Mouse (Mus musculus): ENCODE data around the gene Map2k1.

The Map2k1 gene

DNA sequence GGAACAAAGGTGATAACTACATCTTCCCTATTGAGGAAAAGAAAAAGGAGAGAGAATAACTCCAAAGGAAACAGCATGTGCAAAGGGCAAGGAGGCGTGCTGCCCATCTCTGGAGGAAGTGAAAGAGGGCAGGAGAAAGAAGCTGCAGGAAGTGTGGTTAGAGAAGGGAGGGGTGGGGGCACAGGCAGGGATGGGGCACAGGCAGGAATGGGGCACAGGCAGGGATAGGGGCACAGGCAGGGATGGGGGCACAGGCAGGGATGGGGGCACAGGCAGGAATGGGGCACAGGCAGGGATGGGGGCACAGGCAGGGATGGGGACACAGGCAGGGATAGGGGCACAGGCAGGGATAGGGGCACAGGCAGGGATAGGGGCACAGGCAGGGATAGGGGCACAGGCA, 4.1 kb downstream of the Map2k1 start:
- no peak for DNase-seq (ENCODE audit: low read depth, low spot score)

- no peak for DNase-seq (ENCODE audit: low read depth, low spot score)
Observed at GRCm38 (mm10) chr9:64242381-64242831, 11.0 kb downstream of the Map2k1 start.

- no peak for DNase-seq (ENCODE audit: low read depth, low spot score)
Observed at GRCm38 (mm10) chr9:64240681-64241080, 12.8 kb downstream of the Map2k1 start.

GRCm38 (mm10) chr9:64240116-64240515, 13.3 kb downstream of the Map2k1 start:
- DNase-seq (ENCODE audit: low read depth, low spot score) = no peak

DNA sequence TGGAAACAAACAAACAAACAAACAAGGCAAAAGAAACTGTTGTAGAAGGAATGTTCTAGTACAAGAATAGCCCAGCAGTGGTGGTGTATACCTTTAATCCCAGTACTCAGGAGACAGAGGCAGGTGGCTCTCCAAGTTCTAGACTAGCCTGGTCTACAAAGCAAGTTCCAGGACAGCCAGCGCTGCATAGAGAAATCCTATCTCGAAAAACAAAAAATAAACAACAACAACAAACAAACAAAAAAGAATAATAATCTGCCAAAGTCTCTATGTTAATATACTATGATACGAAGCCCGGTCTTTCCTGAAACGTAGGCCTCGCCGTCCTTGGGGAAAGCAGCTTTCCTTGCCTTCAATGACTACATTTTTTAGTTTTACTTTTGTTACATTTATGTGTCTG, 17.4 kb downstream of the Map2k1 start:
- no peak for DNase-seq (ENCODE audit: low read depth, low spot score)

DNA sequence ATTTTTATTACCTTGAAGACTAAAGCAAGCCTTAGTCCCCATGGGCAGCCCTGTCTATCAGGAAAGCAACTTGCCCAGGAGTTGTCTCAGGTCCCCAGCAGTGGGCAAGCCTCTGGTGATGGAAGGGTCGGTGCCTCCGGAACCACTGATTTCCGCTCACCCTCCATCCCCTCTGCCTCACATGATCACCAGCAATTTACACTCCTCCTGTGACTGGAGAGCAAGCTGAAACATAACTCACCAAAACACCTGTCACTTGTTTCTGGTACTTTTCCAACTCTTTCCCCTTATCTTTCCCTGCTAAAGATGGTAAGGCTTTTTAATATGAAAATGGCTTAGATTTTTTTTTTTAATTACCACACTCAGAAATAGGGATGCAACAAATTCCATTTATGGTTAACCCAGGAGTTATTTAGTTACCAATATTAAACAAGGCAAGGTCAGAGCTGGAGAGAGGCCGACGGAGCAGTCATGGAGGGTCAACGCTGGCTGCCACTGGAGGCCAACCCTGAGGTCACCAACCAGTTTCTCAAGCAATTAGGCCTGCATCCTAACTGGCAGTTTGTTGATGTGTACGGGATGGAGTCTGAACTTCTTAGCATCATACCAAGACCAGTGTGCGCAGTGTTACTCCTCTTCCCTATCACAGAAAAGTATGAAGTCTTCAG, 18.5 kb downstream of the Map2k1 start, which contains the start of gene Uchl4:
Uchl4 (plus strand) TSS at position 434 of the 668 bp plus-strand sequence.
- DNase-seq (ENCODE audit: low read depth, low spot score) = no peak

- DNase-seq (ENCODE audit: low read depth, low spot score) = no peak
Observed at GRCm38 (mm10) chr9:64233656-64234055, 19.8 kb downstream of the Map2k1 start.

GRCm38 (mm10) chr9:64232257-64232957, 21.0 kb downstream of the Map2k1 start:
- peak; percentile 84 for DNase-seq (ENCODE audit: low read depth, low spot score)

DNA sequence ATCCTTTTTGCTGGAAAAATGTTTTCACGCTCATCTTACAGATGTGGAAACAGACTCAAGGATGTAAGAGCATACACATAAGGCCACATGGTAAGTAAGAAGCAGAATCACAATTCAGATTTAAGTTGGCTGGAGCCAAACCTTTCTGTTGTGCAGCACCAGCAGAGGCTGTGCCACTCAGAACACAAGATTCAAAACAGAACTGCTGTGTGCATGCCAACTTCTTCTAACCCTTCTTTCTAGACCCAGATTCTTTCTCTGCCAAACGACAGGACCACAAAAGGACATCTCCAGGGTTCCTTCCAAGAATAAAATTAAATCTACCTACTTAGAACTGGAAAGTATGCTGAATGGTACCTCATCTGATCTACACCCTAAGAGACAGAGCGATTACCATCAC, 21.8 kb downstream of the Map2k1 start:
- DNase-seq (ENCODE audit: low read depth, low spot score) = peak; percentile 67

DNA sequence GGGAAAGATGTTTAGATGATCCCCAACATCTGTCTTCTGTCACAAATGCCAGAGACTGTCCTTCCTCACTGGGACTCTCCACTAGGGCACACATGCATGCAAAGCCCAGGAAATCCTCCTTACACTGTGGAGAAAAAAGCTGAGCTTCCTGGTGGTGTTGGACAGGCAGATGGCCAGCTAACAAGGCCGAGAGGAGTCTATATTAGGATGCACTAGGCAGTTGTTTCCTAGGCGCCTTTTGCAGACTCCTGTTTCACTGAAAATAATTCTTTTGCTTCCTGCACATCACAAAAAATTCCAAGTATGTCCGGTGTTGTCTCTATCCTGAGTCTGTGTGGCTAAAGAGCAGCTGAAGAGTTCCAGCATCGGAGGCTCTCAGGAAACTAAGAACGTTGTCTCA, 22.3 kb downstream of the Map2k1 start:
- peak; percentile 30 for DNase-seq (ENCODE audit: low read depth, low spot score)

DNA sequence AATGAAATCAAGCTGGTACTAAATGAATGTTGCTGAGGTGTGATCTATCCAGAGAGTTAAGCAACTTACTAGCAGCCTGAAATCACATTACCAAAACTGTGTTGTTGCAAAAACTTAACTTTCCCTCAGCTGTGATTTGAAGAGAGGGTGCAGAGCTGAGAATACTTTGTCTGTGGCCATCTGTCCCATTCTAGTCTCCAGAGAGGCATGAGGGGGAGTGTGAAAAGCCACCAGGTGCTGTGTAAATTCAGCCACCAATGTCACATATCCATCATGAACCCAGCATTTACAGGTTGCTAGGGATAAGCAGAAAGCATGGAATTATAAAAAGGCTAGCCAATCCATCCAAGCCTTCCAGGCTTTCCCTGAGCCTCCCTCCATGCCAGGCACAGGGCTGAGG, 24.5 kb downstream of the Map2k1 start:
- DNase-seq (ENCODE audit: low read depth, low spot score) = peak; percentile 80

- peak; percentile 30 for DNase-seq (ENCODE audit: low read depth, low spot score)
Observed at GRCm38 (mm10) chr9:64227736-64228135, 25.7 kb downstream of the Map2k1 start.

GRCm38 (mm10) chr9:64225805-64226204, 27.6 kb downstream of the Map2k1 start:
- no peak for DNase-seq (ENCODE audit: low read depth, low spot score)

GRCm38 (mm10) chr9:64222098-64222497, 31.3 kb downstream of the Map2k1 start:
- no peak for DNase-seq (ENCODE audit: low read depth, low spot score)

DNA sequence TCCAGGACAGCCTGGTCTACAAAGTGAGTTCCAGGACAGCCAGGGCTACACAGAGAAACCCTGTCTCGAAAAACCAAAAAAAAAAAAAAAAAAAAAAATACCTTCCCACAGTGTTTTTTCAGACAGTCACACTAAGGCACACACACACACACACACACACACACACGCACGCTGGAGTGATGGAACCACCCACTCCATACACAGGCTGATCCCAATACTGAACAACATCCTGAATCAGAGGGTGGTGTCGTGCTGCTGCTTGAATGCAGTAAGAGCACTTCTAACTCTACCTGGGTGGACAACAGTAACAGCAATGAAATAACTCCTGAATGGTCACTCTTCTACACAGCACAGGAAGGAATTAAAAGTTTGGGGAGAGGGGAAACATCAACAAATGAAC, 32.0 kb downstream of the Map2k1 start:
- DNase-seq (ENCODE audit: low read depth, low spot score) = peak; percentile 82

DNA sequence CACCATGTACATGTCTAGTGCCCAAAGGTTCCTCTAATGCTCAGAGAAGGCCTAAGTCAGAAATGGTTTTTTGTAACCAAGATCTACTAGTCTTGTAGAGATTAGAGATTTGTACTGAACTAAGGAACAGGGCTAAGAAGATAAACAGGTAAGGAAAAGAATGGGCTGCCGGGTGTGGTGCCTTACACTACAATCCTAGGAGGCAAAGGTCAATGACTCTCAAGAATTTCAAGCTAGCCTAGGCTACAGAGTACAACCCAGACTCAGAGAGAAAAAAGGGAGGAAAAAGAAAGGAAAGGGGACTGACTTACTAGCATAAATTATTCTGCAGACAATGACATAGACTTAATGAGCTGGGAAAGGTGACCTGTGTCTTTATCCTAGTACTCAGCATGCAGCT, 32.8 kb downstream of the Map2k1 start:
- DNase-seq (ENCODE audit: low read depth, low spot score) = no peak

GRCm38 (mm10) chr9:64219772-64220420, 33.5 kb downstream of the Map2k1 start:
- no peak for DNase-seq (ENCODE audit: low read depth, low spot score)

GRCm38 (mm10) chr9:64219305-64219704, 34.1 kb downstream of the Map2k1 start:
- DNase-seq (ENCODE audit: low read depth, low spot score) = peak; percentile 86

DNA sequence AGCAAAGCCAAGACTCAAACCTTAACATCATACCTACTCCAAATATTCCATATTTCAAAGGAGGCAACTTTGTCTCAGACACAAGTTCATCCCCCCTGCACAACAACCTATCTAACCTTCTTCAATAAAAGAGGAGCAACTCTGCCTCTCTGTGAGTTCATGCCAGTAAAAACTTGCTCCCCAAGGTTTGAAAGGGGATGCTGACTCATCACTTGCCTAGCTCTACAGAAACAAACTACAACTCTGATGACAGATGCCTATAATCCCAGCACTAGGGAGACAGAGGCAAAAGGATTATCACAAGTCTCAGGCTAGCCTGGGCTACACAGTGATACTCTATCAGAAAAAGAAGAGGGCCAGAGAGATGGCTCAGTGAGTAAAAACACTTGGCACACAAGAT, 35.5 kb downstream of the Map2k1 start:
- DNase-seq (ENCODE audit: low read depth, low spot score) = no peak

DNA sequence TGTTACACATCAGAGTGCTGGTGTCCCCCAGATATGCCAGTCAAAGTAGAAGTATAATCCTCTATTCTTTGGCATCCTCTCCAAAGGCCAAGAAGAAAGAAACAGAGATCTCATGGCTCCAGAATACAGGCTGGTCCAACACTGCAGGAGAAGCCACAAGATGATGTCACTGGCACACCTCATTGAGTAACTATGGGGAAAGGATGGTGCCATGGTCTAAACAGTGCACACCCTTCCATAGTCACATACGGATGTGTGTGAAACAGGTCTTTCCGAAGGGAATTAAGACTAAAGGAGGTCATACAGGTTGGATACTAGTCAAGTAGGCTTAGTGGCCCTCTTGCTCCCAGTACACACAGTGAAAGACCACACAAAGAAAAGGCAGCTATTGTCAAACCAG, 36.8 kb downstream of the Map2k1 start:
- DNase-seq (ENCODE audit: low read depth, low spot score) = no peak

GRCm38 (mm10) chr9:64216090-64216489, 37.3 kb downstream of the Map2k1 start:
- no peak for DNase-seq (ENCODE audit: low read depth, low spot score)

- no peak for DNase-seq (ENCODE audit: low read depth, low spot score)
Observed at GRCm38 (mm10) chr9:64214452-64214851, 39.0 kb downstream of the Map2k1 start.
